Mouse (Mus musculus) embryonic fibroblast, embryonic 13.5 days (primary cell): ENCODE measurements around the gene Omd.

Experiments used
- CTCF ChIP-seq: IDR thresholded peaks from 2 replicates; pipeline ENCODE4 v1.5.1; 2011; ENCODE audit warnings: mild to moderate bottlenecking, control low read depth, low read length, moderate library complexity, borderline replicate concordance; ENCODE audit not compliant: insufficient read depth
- POLR2A ChIP-seq: IDR thresholded peaks from 2 replicates; pipeline ENCODE4 v1.6.1; 2011; ENCODE audit warnings: low read depth, mild to moderate bottlenecking, control low read depth, low read length, moderate library complexity

- TF ChIP-seq POLR2A (no peak), CTCF (no peak)
These were observed 17.9 kb upstream of the Omd start for GRCm38 (mm10) chr13:49564347-49564746.
